Mouse (Mus musculus) Patski (cell line): ENCODE data around the gene Wdfy3. TPM values are rescaled to one million over a fixed set of nuclear protein-coding genes. Genes with fewer than 3 reads are reported as not detected.

Source experiments
- ATAC-seq: fragments of 100-300 bp; one replicate; pipeline ENCODE4 v1.8.0; 2021
- CTCF ChIA-PET: fragments of 350-600 bp; sonication (Branson Sonifier 250); formaldehyde crosslinking; loops from one replicate; lab custom pipeline; 2022; ENCODE audit warnings: inconsistent platforms; lab: Charles Lee
- POLR2A ChIA-PET: fragments of 350-600 bp; sonication (Branson Sonifier 250); formaldehyde crosslinking; loops from one replicate; lab custom pipeline; 2022; ENCODE audit warnings: antibody characterized with exemption, inconsistent platforms; lab: Charles Lee
- DNase-seq: peaks from one replicate; pipeline ENCODE4 v3.0.0-alpha.2; 2011; ENCODE audit warnings: low read depth, low spot score
- H3K27me3 ChIP-seq: fragments of 371-371 bp; one replicate; pipeline ENCODE4 v1.5.1; 2021
- CTCF ChIP-seq: fragments of 100-300 bp; IDR thresholded peaks from one replicate; pipeline ENCODE4 v1.5.1; 2021
- in situ Hi-C: fragments of 300-500 bp; cut with MboI; formaldehyde crosslinking; loops from 3 replicates; pipeline ENCODE4 v1.11.1; 2018; ENCODE audit warnings: low pct_unique_long_range_greater_than_20kb, mixed read lengths
- polyA plus RNA-seq: library from polyadenylated mRNA; unstranded; gene quantifications from one replicate; pipeline ENCODE4 v1.2.3, GENCODE M21; 2021

Wdfy3 gene
- polyA plus RNA-seq, 1 experiment from 2014 or later, result 61.1 TPM

GRCm38 (mm10) chr5:102045177-102045576 lies 24.5 kb downstream of the Wdfy3 start:
- DNase-seq (no peak), ATAC-seq (peak; percentile 68)
- POLR2A ChIA-PET, result interaction anchor here (0.5 to 1.9 kb wide), 2 partner anchors 18 to 136 kb away, joined by 4 to 5 read pairs; no protein-coding TSS in a partner anchor
- H3K27me3 ChIP-seq, result no peaks in the 10 kb centered on the region
- in situ Hi-C loops, result no loop called here
- no peak for TF ChIP-seq CTCF
- CTCF ChIA-PET, result interaction anchor here (1.0 to 1.6 kb wide), 3 partner anchors 9 to 16 kb away, joined by 3 read pairs; no protein-coding TSS in a partner anchor

- in situ Hi-C loops, result no loop called here
- DNase-seq (no peak), ATAC-seq (no peak)
- ChIA-PET POLR2A (no interaction called here), CTCF (no interaction called here)
- TF ChIP-seq CTCF, result no peak
- H3K27me3 ChIP-seq, result no peaks in the 10 kb centered on the region
Measured at GRCm38 (mm10) chr5:102033281-102033680, 36.4 kb downstream of the Wdfy3 start.

- no peak for TF ChIP-seq CTCF
- CTCF ChIA-PET, result no interaction called here
- POLR2A ChIA-PET, result no interaction called here
- in situ Hi-C loops, result no loop called here
- H3K27me3 ChIP-seq, result no peaks in the 10 kb centered on the region
- ATAC-seq, result no peak
- DNase-seq, result no peak
Measured at GRCm38 (mm10) chr5:102032594-102033240, 37.0 kb downstream of the Wdfy3 start.

GRCm38 (mm10) chr5:102032191-102032590 lies 37.5 kb downstream of the Wdfy3 start:
- in situ Hi-C loops, result no loop called here
- DNase-seq (no peak), ATAC-seq (no peak)
- TF ChIP-seq CTCF, result no peak
- CTCF ChIA-PET, result no interaction called here
- no peaks in the 10 kb centered on the region for H3K27me3 ChIP-seq
- POLR2A ChIA-PET, result interaction anchor here (0.5 kb wide), 1 partner anchor 14 kb away, joined by 3 read pairs; no protein-coding TSS in a partner anchor

GRCm38 (mm10) chr5:102023376-102023775 lies 46.3 kb downstream of the Wdfy3 start:
- in situ Hi-C loops, result no loop called here
- TF ChIP-seq CTCF, result no peak
- no peaks in the 10 kb centered on the region for H3K27me3 ChIP-seq
- POLR2A ChIA-PET, result interaction anchor here (0.6 to 1.1 kb wide), 2 partner anchors 31 to 48 kb away, joined by 4 read pairs; no protein-coding TSS in a partner anchor
- CTCF ChIA-PET, result no interaction called here
- DNase-seq (no peak), ATAC-seq (no peak)

- ChIA-PET POLR2A (no interaction called here), CTCF (interaction anchor here (0.6 to 1.5 kb wide), 6 partner anchors 9 to 129 kb away, joined by 3 to 4 read pairs (median 3); no protein-coding TSS in a partner anchor)
- DNase-seq (peak; percentile 64), ATAC-seq (peak; percentile 64)
- H3K27me3 ChIP-seq, result no peaks in the 10 kb centered on the region
- in situ Hi-C loops, result no loop called here
- no peak for TF ChIP-seq CTCF
Measured at GRCm38 (mm10) chr5:102022018-102022898, 47.5 kb downstream of the Wdfy3 start.

GRCm38 (mm10) chr5:102014235-102014634 lies 55.5 kb downstream of the Wdfy3 start:
- in situ Hi-C loops, result no loop called here
- ChIA-PET POLR2A (no interaction called here), CTCF (no interaction called here)
- ATAC-seq (no peak), DNase-seq (no peak)
- H3K27me3 ChIP-seq, result no peaks in the 10 kb centered on the region
- TF ChIP-seq CTCF, result no peak

GRCm38 (mm10) chr5:102013781-102014180 lies 55.9 kb downstream of the Wdfy3 start:
- no peak for DNase-seq
- TF ChIP-seq CTCF, result no peak
- in situ Hi-C loops, result no loop called here
- ChIA-PET POLR2A (no interaction called here), CTCF (interaction anchor here (1.3 kb wide), 1 partner anchor 8 kb away, joined by 4 read pairs; no protein-coding TSS in a partner anchor)
- no peak for ATAC-seq
- H3K27me3 ChIP-seq, result no peaks in the 10 kb centered on the region

GRCm38 (mm10) chr5:102010961-102011360 lies 58.8 kb downstream of the Wdfy3 start:
- in situ Hi-C loops, result no loop called here
- DNase-seq, result no peak
- TF ChIP-seq CTCF, result no peak
- ChIA-PET POLR2A (no interaction called here), CTCF (interaction anchor here (0.8 to 1.3 kb wide), 3 partner anchors 9 to 27 kb away, joined by 3 to 4 read pairs (median 3); no protein-coding TSS in a partner anchor)
- ATAC-seq, result no peak
- H3K27me3 ChIP-seq, result no peaks in the 10 kb centered on the region

GRCm38 (mm10) chr5:102009606-102010005 lies 60.1 kb downstream of the Wdfy3 start:
- no peak for TF ChIP-seq CTCF
- POLR2A ChIA-PET, result interaction anchor here (1.2 kb wide), 1 partner anchor 44 kb away, joined by 3 read pairs; no protein-coding TSS in a partner anchor
- no peak for DNase-seq
- no peak for ATAC-seq
- in situ Hi-C loops, result no loop called here
- CTCF ChIA-PET, result no interaction called here
- no peaks in the 10 kb centered on the region for H3K27me3 ChIP-seq
